Mouse (Mus musculus) right cerebral cortex, postnatal 4 days (tissue): Measurements from ENCODE around the gene Itpkc.

Source experiments
- DNase-seq: peaks from one replicate; pipeline ENCODE4 v3.0.0-alpha.2; 2022

Gene Itpkc

DNA sequence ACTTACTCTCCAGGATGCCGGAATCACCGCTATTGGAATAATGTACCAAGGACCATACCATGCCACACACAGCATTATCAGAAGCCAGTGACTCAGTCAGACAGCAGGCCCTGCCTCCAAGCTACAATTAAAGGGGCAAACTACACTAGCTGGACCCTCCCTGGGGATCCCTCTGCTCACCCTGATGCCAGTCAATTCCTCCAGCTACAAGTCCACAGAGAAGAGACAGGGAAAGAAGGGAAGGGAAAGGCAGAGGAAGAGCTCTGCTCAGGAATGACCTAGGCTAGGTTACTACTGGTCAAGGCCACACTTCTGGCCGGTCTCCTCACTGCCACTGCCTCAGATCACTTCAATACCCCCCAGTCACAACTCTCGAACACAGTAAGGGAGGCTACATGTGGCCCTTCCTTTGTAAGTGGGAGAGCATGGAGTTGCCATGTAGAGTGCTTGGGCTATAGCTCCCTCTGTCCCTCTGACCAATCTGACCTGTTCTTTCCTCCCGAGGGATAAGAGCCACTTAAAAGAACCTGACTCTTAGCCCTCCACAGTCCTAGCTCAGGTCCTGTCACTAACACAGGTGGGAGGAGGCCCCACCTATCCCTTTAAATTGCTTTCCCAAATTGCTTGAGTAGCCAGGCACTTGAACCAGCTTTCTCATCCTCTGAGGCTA, 65.5 kb downstream of the Itpkc start:
- DNase-seq = no peak

- DNase-seq = no peak
Observed at GRCm38 (mm10) chr7:27161744-27162143, 66.7 kb downstream of the Itpkc start.

GRCm38 (mm10) chr7:27160921-27161320, 67.5 kb downstream of the Itpkc start:
- DNase-seq = no peak

DNA sequence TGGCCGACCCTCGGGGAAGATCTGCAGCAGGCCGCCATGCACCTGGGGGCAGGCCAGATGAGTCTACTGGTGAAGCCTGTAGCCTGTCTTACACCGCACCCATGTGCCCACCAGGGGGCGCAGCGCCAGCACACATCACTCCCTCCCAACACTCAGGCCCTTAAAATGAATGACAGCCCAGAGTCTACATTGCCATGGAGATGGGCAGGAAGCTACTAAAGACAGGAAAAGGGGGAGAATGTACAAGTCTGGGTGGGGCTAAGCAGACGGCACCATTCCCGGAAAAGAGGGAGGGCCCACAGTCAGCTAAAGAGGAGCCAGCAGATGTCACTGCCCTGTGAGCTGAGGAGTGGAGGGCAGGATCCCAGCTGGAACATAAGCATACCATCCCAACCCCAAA, 68.6 kb downstream of the Itpkc start:
- DNase-seq = peak; percentile 88

- DNase-seq = no peak
Observed at GRCm38 (mm10) chr7:27159256-27159655, 69.2 kb downstream of the Itpkc start.

- no peak for DNase-seq
Observed at GRCm38 (mm10) chr7:27158171-27158570, 70.3 kb downstream of the Itpkc start.
